Mouse (Mus musculus): ENCODE data around the gene Lrrc28.
A peak's percentile ranks its signal among the peaks of the same experiment; 100 is the strongest.

The Lrrc28 gene

DNA sequence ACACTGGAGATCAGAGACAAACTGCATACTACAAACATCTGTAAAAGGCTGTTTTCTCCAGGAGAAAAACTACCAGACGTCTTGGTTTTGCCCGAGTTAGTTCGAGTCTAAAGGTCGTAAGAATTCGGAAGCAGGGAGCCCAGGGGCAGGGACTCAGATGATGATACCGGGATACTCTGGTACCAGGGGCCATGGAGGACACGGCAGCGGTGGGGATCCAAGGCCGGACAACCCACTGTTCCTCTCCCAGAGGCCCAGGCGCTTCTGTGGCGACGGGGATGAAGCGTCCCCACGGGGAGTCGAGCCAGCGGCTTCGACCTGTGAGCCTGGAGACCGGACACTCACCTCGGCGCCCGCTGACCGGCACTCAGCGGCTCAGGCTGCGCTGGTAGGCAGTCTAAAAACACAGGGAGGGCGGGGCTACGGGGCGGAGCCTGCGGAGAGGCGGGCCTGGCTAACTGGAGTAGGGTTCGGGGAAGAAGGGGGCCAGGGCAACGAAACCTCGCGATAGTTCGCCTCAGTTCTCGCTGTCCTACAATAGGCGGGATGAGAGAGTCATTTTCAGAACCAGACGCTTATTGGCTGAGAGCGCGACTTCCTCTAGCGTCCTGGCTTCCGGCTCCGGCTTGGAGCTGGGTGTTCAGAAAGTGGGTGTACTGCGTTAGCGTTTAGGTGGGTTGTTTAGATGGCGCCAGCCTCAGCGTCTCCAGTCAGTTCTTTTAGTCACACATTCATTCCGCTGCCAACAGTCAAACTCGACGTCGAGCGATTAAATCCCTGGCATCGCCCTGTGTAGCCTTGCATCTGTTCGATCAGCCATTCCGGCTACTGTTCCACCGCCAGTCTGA lies at the start of gene Lrrc28:
Lrrc28 (minus strand) TSS at position 436 of the 848 bp plus-strand sequence.
- peak; percentile 98 to 99 for DNase-seq (ENCODE audit: low spot score in 2 of 2)

DNA sequence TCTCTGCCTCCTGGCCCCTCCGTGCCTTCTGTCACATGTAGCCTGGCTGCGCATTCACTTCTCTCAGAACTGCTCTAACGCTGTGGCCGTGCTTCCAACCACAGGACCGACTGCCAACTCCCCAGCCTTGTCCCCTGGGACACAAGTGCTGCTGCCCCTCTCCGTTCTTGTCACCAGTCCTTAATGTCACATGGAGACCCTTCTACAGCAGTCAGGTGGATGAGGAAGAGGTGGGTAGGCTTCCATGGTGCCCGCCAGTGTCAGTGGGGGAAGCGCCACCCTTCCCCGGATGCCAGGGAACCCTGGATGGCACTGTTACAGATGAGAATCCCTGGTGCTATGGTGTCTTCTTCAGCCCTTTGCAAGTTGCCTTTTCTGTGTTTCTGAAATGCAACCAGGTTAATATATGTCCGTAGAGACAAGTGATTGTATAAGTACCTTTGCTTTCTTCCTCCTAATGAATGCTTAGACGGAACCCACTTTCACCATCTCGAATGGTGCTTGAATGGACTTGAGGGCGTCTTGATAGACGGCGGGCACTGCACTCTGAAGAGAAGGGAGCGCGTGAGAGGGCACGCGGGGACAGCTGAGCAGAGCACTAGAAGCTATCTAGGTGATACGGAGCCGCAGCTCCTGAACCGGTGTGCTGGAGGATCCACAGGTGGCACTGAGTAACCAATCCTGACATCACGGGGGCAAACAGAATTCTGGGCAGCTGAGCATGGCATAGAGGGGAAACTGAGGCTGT lies 47.9 kb upstream of the Lrrc28 start:
- no peak for DNase-seq (ENCODE audit: low spot score in 2 of 2)

DNA sequence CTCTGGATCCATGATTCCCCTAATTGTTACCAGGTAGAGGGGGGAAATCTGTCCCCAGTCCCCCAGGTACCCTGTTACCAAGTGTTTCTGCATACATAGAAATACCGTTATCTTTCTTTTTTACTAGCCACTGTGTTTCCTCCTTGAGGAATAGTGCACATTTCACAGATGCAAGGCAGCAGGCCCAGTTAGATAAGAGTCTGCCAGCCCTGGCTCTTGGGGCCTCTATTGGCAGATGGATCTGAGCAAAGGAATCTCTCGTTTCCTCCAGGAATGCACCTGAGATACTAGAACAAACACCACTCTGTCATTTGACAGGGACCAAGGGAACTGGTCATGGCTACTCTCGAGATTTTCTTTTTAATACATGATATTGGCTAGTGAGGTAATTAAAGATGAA lies 47.1 kb upstream of the Lrrc28 start:
- no peak for DNase-seq (ENCODE audit: low spot score in 2 of 2)

DNA sequence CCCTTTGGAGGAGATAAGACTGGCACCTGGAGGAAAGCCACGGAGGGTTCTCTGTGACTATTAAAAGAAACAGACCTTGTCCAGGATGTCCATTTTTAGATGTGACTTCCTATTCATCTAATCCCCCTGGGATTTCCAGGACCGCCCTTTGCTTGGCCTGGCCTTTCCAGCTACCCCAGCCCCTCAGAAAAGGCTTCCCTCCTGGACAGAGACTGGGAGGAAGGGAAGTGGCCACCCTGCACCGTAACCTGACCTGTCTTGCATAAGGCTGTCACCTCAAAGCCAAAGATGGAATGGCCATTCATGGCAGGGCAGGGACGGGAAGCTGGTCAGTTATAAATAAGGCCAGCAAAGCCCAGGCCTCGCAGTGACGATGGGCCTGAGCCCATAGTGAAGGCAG lies 46.0 kb upstream of the Lrrc28 start:
- no peak for DNase-seq (ENCODE audit: low spot score in 2 of 2)

DNA sequence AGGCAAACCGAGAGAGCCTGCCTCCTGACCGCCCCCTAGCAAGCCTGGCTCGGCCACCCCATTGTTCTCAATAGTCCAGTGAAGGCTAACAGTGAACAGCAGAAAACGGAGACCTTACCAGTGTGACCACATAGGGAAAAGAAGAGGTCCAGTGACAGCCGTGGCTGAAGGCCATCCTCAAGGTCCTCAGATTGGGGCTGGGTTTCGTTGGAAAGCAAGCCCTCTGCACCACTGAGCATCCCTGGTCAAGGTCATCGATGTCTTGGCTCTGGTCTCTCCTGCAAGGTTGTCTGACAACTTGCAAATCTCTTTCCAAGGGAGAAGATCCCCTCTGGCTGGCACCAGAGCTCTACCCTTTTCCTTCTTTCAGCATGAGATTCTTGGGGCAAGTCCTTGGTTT lies 44.7 kb upstream of the Lrrc28 start:
- no peak for DNase-seq (ENCODE audit: low spot score in 2 of 2)

DNA sequence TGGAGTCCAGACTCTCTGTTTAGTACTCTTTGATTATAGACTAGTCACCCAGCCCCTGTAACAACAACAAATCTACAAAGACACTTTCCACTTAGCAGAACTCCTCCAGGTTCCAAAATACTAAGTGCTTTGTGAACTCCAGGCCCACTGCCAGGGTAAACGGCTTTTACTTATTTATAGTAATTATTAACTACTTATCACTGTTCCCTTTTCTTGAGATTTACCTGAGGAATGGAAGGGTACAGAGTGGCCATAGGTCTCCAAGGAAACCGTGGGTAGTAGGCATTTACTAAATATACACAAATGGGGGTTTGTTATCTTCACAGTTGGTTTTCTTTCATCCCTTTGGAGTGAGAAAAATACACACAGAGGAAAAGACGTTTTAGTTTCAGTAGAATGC lies 43.2 kb upstream of the Lrrc28 start:
- no peak for DNase-seq (ENCODE audit: low spot score in 2 of 2)

DNA sequence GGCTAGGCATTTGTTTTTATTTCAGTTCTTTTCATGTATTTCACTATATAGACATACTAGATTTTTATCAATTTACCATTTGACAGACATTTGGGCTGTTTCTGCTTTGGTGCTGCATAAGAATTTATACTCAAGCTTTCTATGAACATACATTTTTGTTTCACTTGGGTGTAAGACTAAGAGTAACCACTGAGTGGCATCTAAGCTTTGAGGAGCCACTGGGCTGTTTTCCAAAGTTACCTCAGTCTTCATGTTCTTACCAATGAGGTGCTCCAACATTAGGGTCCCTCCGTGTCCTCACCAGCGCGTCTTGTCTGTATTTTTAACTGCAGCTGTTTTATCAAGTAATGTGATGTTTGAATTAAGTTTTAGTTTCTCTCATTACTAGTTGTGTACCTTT lies 41.5 kb upstream of the Lrrc28 start:
- DNase-seq (ENCODE audit: low spot score in 2 of 2), result no peak

DNA sequence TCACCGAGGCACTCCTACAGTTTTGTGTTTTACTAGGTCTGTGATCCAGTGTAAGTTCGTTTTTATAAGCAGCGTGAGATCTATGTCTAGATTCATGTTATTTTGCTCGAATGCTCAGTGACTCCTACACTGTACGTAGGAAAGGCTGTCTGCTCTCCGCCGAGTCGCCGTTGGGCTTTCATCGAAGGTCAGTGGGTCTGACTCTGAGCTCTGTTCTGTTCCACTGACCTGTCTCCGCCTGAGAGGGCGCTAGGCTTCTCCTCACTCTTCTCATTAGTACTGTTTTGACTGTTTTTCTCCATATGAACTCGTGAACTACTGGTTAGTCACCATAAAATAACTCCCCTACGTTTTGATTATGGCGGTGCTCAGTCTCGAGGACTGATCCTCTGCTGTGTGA lies 37.9 kb upstream of the Lrrc28 start:
- no peak for DNase-seq (ENCODE audit: low spot score in 2 of 2)

DNA sequence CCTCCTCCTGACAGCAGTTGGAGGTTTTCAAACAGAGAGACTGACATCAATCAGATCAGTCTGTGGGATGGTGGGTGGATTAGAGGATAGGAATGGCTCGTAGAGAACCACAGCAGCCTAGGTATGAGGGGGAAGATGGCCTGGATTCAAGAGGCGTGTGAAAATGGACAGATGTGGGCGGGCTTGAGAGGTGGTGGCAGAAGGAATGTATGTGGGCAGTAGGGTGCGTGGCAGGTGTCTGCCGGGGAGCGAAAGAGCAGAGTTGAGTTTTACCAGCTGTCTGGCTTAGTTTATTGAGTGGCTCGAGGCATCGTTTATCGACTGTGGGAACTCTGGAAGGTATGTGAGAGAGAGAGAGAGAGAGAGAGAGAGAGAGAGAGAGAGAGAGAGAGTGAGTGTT lies 36.0 kb upstream of the Lrrc28 start:
- no peak for DNase-seq (ENCODE audit: low spot score in 2 of 2)

DNA sequence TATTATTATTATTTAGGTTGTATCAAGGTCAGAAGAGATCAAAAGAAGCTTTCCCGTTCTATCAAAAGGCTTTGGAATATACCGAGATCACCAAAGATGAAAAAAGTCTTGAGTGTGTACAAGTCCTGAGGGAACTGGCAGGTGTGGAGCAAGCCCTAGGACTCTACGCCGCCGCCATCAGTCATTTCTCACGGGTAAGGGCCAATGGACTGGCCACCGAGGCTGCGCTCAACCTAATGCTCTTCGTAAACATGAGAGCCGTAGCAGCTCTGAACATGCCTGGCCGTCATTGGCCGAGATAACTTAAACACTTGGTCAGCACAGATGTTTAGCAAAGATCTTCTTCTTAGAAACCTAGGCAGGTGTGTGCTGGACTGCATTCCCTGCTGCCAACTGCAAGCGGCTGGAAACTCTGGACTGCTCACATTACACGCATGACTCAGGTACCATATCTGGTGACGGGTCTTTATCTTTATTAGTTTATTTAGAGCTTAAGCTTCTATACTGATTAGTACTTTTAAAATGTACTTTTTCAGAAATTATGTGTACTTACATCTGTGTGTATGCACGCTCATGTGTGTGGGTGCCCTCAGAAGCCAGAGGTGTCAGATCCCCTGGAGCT lies 33.9 kb upstream of the Lrrc28 start:
- no peak for DNase-seq (ENCODE audit: low spot score in 2 of 2)

DNA sequence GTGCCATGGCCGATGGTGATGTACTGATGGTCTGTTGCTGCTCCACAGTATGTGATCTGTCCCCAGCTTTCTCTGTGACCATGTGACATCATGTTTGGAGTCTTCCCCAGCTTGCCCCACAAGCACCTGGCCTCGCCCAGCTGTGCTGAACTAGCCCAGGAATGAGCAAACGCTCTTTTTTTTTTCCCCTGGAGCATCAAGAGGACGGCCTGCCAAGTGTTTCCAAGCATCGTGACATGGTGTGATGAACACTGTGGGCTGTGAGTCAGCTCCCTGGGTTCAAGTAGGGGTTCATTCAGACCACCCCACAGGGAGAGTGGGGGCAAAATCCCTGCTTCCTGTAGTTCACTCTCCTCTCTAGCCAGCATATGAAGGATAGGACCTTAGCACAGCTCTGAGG lies 28.6 kb upstream of the Lrrc28 start:
- no peak for DNase-seq (ENCODE audit: low spot score in 2 of 2)

DNA sequence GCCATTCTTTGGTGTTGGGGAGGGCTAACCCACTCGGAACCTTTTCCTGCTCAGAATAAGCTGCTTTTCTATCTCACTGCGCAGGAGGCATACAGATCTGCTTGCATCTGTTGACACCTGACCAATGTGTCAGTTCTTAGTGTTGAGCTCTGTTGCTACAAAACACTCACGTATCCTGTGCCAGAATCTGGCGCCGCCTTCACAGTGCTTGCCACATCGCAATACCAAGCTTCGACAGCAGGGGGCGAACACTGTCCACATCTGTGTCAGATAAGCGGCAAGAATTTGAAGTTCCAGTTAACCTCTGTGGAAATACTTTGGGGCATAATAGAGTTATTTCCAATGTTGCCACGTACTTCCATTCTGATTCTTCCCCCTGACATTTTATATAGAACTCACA lies 27.6 kb upstream of the Lrrc28 start:
- peak; percentile 81 to 97 for DNase-seq (ENCODE audit: low spot score in 2 of 2)

DNA sequence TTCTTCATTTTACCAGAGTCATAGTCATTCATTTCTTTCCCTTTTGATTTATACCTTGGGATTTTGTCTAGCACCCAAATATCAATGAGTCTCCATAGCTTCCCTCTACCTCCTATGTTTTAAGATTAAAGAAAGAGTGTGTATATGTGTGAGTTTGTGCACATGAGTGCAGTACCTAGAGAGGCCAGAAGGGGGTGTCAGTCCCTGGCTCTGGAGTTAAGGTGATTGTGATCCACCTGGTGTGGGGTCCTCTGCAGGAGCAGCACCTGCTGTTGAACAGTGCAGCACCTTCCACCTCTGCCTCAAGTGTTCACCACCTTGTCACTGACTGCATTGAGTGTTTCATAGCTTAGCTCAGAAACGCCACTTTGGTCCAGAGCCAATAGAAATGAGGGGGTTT lies 25.9 kb upstream of the Lrrc28 start:
- DNase-seq (ENCODE audit: low spot score in 2 of 2), result no peak

DNA sequence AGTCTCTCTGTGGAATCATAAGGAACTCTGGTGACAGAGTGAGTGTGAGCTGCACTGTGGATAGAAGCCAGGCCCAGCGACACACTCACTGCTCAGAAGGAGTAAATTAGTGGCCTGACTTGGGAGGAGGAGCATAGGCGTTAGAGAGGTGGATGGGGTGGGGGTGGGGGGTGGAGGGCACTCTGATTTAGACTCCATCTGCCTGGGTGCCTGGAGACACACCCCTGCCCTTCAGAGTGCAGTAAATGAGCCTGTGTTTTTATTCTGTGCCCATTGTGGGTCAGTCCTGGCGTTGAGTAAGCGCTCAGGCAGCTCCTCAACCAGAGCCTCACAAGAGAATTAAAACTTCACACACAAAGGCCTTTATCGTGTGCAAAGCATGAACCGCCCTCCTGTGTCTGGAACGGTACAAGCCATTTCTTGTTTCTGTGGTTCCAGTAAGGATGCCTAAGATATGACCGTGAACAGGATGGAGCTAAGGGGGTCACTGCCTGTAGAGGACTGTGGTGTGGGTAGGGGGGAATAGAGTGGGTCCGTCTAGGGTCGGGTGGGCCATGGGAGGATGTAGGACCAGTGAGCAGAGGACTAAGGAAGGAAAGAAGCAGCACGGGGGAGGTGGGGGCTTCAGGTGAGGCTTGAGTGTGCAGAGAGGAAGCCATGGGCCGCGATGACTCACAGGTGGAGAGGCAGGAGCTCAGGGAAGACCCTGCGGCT lies 19.1 kb upstream of the Lrrc28 start:
- no peak for DNase-seq (ENCODE audit: low spot score in 2 of 2)

DNA sequence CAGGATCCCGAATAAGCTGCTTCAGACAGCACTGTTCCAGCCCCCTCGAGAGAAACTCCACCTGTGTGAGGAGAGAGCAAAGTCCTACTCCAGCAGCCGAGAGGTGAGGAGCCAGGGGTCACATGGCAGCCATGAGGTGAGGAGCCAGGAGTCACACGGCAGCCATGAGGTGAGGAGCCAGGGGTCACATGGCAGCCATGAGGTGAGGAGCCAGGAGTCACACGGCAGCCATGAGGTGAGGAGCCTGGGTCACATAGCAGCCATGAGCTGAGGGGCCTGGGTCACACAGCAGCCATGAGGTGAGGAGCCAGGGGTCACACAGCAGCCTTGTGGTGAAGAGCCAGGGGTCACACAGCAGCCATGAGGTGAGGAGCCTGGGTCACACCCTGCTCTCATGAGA lies 17.4 kb upstream of the Lrrc28 start:
- DNase-seq (ENCODE audit: low spot score in 2 of 2), result no peak

DNA sequence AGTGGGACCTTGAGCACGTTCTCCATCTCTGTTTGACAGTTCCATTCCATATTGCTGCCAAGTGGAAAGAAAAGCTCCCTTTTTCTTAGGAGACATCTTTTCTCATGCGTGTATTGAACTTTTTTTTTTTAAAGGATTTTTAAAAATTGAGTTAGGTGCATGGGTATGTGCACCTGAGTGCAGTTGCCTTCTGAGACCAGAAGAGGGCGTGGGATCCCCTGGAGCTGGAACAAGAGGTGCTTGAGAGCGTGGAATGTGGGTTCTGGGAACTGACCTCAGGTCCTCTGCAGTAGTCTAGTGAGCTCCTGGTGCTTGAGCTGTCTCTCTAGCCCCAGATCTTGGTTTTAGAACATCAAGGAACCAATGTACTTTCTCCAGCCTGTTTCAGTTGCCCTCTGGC lies 13.0 kb upstream of the Lrrc28 start:
- DNase-seq (ENCODE audit: low spot score in 2 of 2), result no peak

DNA sequence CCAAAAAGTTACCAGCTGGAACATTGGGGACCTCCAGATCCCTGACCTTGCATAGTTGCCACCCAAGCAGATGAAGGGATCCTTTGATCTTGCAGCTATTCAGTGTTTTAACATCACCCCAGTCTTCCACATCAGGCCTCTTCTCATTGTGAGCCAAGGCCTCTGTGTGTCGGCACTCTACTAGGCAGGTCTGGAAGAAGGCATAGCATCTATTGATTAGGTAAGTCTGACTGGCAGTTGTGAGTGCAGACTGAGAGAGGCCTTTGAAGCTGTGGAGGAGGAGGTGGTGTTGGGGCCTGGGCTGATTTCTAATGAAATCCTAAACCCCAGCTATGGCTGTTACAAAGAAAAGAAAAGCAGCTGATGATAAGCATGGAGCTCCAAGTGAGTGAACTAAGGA lies 10.1 kb upstream of the Lrrc28 start:
- no peak for DNase-seq (ENCODE audit: low spot score in 2 of 2)

DNA sequence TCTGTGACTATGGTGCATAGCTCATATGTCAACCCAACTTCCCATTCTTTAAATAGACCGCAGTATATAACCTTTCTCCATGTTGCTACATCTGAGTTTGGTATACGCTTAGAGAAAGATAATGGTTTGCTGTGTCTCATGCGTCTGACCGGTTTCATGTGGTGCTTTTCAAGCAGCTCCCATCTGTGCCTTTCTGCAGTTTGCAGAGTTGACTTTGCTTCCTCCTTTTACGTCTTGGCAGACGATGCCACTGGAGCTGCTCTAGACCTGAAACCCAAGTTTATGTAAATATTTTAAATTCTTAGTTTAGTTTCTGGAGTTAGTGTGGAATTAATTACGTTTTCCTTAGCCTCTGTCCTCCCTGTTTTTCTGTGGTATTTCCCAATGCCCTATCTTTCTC lies 9.6 kb upstream of the Lrrc28 start:
- DNase-seq (ENCODE audit: low spot score in 2 of 2), result no peak

DNA sequence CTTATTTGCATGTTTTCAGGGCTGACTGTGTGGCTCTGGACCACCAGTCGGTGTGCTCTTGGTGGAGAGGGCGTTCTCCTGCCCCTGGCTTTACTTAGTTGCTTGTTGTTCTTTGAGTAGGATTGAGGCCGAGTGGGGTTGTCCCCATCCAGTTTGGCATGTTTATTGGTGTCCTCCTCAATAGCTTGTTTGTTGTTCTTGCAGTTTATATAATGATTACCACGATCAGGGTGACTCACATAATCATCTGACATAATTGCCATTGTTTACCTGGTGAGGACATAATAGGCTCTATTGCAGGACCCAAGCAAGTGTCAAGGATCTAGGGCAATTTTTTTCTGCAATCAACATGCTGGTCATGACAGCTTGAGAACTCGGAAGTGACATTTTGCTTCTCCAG lies 7.1 kb upstream of the Lrrc28 start:
- no peak for DNase-seq (ENCODE audit: low spot score in 2 of 2)

DNA sequence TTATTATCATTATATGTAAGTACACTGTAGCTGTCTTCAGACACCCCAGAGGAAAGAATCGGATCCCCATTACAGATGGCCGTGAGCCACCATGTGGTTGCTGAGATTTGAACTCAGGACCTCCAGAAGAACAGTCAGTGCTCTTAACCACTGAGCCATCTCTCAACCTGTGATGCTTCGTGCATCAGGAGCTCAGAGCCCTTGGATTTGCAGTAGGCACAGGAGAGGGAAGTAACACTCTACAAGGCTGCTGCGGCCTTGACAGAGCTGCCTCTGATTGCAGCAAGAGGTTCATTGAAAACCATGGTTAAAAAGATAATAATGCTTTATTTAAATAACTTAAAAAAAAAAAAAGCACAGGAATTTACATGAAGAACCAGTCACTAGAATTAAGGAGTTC lies 3.3 kb upstream of the Lrrc28 start:
- no peak for DNase-seq (ENCODE audit: low spot score in 2 of 2)

DNA sequence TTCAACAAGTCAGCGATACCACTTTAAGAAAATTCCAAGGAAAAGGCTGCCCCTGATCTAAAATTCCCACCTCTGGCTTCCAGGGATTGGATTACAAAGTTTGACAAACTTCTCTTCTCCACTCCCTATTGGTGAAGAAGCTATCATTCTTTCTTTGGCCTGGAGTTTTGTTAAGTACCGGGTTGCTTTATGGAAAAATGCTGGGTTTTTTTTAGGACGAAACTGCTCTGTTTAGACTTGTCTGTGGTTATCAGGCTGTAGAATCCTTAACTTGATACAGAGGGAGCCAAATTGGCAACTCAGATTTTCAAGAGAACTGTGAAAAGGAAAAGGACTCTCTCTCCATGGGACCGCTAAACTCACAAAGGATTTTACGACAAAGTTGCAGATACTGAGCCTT lies 2.2 kb upstream of the Lrrc28 start, which contains the start of gene Ttc23:
Ttc23 (plus strand) TSS at position 134 of the 400 bp plus-strand sequence.
- DNase-seq (ENCODE audit: low spot score in 2 of 2), result no peak

DNA sequence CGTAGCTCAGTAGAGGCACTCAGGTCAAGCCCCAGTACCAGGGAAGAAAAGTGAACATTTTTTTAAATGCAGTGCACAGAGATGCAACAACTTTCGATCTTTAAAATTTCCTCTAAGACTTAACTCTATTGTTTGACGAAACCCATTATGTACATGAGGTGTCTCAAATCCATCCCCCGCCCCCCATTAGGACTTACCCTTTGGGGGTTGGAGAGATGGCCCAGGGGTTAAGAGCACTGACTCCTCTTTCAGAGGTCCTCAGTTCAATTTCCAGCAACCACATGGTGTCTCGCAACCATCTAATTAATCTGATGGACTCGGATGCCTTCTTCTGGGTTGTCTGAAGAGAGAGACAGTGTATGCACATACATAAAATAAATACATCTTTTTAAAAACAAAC lies 1.1 kb upstream of the Lrrc28 start:
- no peak for DNase-seq (ENCODE audit: low spot score in 2 of 2)

All from urinary bladder, postnatal 4 days (tissue).